Mouse (Mus musculus) kidney, adult 2 months (tissue): ENCODE data around the gene Ndufs3.

Source experiments
- CTCF ChIP-seq: fragments of 200-500 bp; conservative IDR thresholded peaks from 2 replicates; pipeline ENCODE4 v1.5.1; 2011; ENCODE audit warnings: low read depth, mild to moderate bottlenecking, control low read depth, low read length, moderate library complexity, mixed read lengths; ENCODE audit not compliant: insufficient read depth, insufficient read length
- POLR2A ChIP-seq: fragments of 200-500 bp; IDR thresholded peaks from one replicate; pipeline ENCODE4 v1.6.1; 2011; ENCODE audit warnings: low read depth, low read length, control low read depth

DNA sequence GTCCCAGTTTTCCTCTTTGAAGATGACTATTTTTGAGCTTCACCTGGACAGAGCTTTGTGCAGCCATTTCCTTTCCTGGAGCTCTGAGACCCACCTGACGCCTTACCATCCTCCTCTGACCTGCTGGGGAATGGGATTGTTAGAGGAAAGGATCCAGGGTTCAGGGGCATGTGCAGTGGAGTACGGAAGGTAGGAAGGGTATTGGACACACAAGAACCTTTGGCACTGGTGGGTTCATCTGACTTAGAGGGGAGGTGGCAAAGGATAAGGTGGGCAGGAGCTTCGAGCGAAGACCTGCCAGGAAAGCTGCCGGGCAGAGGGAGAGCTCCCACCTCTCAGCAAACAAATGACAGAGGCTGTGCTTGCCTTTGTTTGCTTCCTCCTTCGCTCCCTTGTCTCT, 18.2 kb downstream of the Ndufs3 start:
- no peak for TF ChIP-seq CTCF
- no peak for TF ChIP-seq POLR2A
